In genomic region chr12:58827864-58828263, GRCm38 (mm10) we compare ENCODE assay signal across 24 mouse cellular contexts.
A peak's percentile ranks its signal among the peaks of the same experiment; 100 is the strongest.
DNase-seq lines count a peak whose midpoint lies in the region; ATAC-seq and TF ChIP-seq lines count a peak whose summit lies in the region.
"Had no signal": no experiment of that assay in that cellular context is flagged by ENCODE, and none has a peak within 500 bp of the region (broad histone marks: within the 10 kb centered on the region; RNA-seq: fewer than 3 reads in every experiment).

No protein-coding gene starts in this region.

- no peak overlapping the region for H3K9ac ChIP-seq in kidney, postnatal 0 days (ENCODE audit: low read depth, low read length)
- H3K9ac ChIP-seq: embryonic facial prominence, embryonic 13.5 days; forebrain, embryonic 12.5 days; forebrain, embryonic 15.5 days; hindbrain, embryonic 12.5 days; hindbrain, embryonic 15.5 days had no signal

- no peak for DNase-seq in kidney, postnatal 0 days (ENCODE audit: low spot score)
- DNase-seq in kidney, adult 18-20 months = no peak
- peak; percentile 17 for DNase-seq in 416B (ENCODE audit: low read depth)
- no peak for DNase-seq in Patski (ENCODE audit: low read depth, low spot score)
- DNase-seq in spleen, adult 12 weeks (ENCODE audit: low spot score) = no peak
- no peak for DNase-seq in frontal cortex, adult 2 months (ENCODE audit: extremely low spot score in 1 of 2, low spot score in 1 of 2)
- DNase-seq: adrenal gland, postnatal 10 days; B cell, adult 2 months; cerebellum, adult 11 months; cerebellum, adult 2 months; cerebellum, adult 9-11 months; cerebellum, postnatal 25 days; gastrocnemius, postnatal 10 days; heart, adult 11 months had no signal

- H3K4me3 ChIP-seq in kidney, postnatal 0 days (replicated peaks; ENCODE audit: low read depth, low read length) = no peak overlapping the region
- H3K4me3 ChIP-seq: embryonic facial prominence, embryonic 13.5 days; erythroblast, embryonic 14.5 days; forebrain, embryonic 12.5 days; forebrain, embryonic 15.5 days; hindbrain, embryonic 12.5 days; hindbrain, embryonic 15.5 days had no signal

- H3K27ac ChIP-seq in kidney, postnatal 0 days = no peak overlapping the region
- H3K27ac ChIP-seq: embryonic facial prominence, embryonic 13.5 days; forebrain, embryonic 12.5 days; forebrain, embryonic 15.5 days; hindbrain, embryonic 12.5 days; hindbrain, embryonic 15.5 days had no signal

- POLR2A ChIA-PET in Patski (lab: Charles Lee) = no interaction called here

- H3K36me3 ChIP-seq in kidney, postnatal 0 days (ENCODE audit: insufficient read depth, low read length) = no peaks in the 10 kb centered on the region
- H3K36me3 ChIP-seq: embryonic facial prominence, embryonic 13.5 days; forebrain, embryonic 12.5 days; forebrain, embryonic 15.5 days; G1E; hindbrain, embryonic 12.5 days; hindbrain, embryonic 15.5 days had no signal

- ATAC-seq in kidney, postnatal 0 days (replicated peaks; ENCODE audit: low FRiP score, low read depth) = 0 out of 2 replicates have a peak, but pooled peaks have one; percentile 40
- ATAC-seq in Patski = peak; percentile 88
- ATAC-seq: activated CD4-positive, CD25-positive, alpha-beta regulatory T cell, adult 4 months; forebrain, embryonic 15.5 days had no signal

- in situ Hi-C loops in Patski (cut with MboI; ENCODE audit: low pct_unique_long_range_greater_than_20kb) = no loop called here

- H3K9me3 ChIP-seq in kidney, postnatal 0 days (replicated peaks; ENCODE audit: low read length) = no peaks in the 10 kb centered on the region
- H3K9me3 ChIP-seq: embryonic facial prominence, embryonic 13.5 days; forebrain, embryonic 12.5 days; forebrain, embryonic 15.5 days; G1E; hindbrain, embryonic 12.5 days; hindbrain, embryonic 15.5 days had no signal

- CTCF ChIA-PET in Patski (lab: Charles Lee) = interaction anchor here (1.0 kb wide), 2 partner anchors 11 to 15 kb away, joined by 3 read pairs; no protein-coding TSS in a partner anchor

- no peak for TF ChIP-seq CTCF in kidney, postnatal 0 days (IDR thresholded peaks at IDR 0.05; ENCODE audit: low read depth)
- no peak for TF ChIP-seq CTCF in Patski (IDR thresholded peaks at IDR 0.05)

- H3K27me3 ChIP-seq in kidney, postnatal 0 days (ENCODE audit: insufficient read depth, low read length) = no peaks in the 10 kb centered on the region
- no peaks in the 10 kb centered on the region for H3K27me3 ChIP-seq in Patski
- H3K27me3 ChIP-seq: CH12.LX; embryonic facial prominence, embryonic 13.5 days; forebrain, embryonic 12.5 days; forebrain, embryonic 15.5 days; hindbrain, embryonic 12.5 days; hindbrain, embryonic 15.5 days had no signal

- no peaks in the 10 kb centered on the region for H3K4me1 ChIP-seq in kidney, postnatal 0 days (replicated peaks; ENCODE audit: insufficient read depth, low read length)
- H3K4me1 ChIP-seq: embryonic facial prominence, embryonic 13.5 days; forebrain, embryonic 12.5 days; forebrain, embryonic 15.5 days; hindbrain, embryonic 12.5 days; hindbrain, embryonic 15.5 days had no signal

- H3K4me2 ChIP-seq in kidney, postnatal 0 days (ENCODE audit: low read length) = no peak overlapping the region
- H3K4me2 ChIP-seq: embryonic facial prominence, embryonic 13.5 days; forebrain, embryonic 12.5 days; forebrain, embryonic 15.5 days; heart, embryonic 11.5 days; hindbrain, embryonic 12.5 days; hindbrain, embryonic 15.5 days had no signal
